Mouse (Mus musculus) right cerebral cortex, postnatal 36 days (tissue): ENCODE results near the gene Fam71d.
A peak's percentile ranks its signal among the peaks of the same experiment; 100 is the strongest.

Experiments used
- DNase-seq, 2 experiments: peaks; one replicate each; pipeline ENCODE4 v3.0.0; 2022; ENCODE audit warnings: low spot score in 2 of 2, mixed read lengths in 1 of 2

Gene Fam71d

DNA sequence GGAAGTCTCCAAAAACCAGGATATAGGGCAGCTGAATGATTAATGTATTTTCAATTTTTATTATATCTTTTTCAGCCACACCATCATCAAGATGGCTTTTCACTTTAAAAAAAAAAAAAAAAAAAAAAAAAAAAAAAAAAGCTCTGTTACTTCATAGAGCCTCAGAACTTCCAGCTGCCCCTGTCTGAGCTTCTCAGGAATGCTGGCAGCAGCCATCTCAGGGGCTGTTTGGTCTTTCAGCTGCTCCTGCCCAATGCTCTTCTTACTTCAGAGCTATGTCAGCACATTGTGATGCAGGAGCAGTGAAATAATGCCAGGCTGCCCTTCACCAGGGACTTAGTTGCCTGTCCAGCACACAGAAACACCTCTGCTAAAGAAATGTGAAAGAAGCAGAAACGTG is at the start of gene Fam71d:
Gene Fam71d, plus strand, starts transcription at position 211 of the 400 bp plus-strand sequence.
- DNase-seq: no peak

DNA sequence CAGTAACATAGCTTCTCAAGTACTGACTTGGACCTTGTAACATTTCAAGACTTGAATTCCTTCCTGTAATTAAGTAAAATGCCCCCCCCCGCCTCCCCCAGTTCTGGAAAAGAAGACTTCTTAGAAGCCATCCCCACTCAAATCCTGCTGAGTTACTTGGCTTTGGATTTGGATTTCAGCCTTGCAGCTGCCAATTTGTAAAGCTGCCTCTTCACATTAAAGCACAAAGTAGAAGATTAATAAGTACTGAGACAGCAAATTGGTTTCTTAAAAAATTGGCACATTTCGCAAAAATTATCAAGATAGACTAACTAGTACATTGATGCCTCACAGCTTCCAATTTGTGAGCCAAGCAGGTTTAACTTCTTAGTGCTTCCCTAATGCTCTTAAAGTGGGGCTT is 47.6 kb upstream of the Fam71d start:
- no peak for DNase-seq

DNA sequence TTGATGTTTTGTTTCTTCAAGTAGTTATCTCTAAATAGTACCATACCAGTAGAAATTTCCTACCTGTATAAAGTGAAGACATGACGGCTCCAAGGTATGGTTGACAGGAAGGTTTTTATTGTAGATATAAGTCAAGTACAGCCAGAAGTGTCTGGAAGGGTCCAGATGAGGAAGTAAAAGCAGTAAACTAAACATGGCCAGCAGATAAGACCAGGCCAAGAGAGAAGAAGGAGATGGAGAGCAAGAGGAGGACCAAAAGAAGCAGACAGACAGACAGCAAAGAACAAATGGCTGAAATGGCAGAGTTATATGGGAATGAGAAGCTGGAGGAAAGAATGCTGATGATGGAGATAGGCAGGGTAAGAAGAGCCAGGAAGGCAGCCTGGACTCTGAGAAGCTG is 46.1 kb upstream of the Fam71d start:
- no peak for DNase-seq

DNA sequence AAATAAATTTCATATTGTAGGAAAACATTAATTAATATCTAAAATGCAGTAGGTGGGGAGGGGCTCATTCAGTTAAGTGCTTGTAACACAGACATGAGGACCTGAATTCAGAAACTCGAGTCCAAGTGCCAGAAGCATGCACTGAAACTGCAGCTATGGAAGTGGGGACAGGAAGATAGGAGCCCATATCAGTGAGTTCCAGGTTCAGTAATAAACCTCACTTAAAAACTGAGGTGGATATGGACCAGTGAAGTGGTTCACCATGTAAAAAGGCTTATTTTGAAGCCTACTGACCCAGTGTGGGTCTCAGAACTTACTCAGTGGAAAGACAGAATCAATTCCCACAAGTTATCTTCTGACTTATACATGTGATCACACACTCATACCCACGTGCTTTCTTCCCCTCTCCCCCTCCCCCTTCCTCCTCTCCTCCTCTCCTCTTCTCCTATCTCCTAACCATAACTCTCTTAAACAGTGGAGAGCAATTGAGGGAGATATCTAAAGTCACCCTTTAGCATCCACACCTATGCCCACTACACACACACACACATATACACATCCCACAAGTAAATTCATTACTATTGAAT is 31.5 kb upstream of the Fam71d start:
- DNase-seq: no peak

DNA sequence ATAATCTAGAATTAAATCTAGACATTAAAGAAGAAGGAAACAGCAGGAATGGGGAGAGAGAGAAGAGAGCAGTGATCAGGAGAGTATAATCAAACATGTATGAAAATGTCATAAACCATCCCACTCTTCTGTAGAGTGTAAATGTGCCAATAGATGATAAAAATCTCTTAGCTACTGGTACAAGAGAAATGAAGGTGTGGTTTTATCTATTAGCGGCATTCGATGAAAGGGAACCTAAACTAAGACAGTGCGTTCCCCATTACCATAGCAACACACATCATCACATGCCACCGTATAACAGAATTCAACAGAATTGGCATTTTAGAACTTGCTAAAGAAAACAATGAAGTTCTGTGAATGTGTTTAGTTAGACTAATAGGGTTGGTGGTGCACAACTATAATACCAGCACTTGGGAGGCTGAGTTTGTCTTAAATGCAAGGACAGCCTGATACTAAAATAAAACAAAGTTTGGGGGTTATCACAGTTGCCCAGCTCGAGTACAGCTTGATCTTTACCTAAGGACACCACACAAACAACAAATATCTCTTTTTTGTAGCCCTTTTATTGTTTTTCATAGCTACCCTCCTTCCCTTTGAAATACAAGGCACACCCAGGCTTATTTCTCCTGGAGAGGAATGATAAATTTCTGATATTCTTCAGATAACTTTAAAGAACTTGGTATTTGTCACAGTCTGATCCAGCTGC is 13.1 kb upstream of the Fam71d start:
- no peak for DNase-seq

DNA sequence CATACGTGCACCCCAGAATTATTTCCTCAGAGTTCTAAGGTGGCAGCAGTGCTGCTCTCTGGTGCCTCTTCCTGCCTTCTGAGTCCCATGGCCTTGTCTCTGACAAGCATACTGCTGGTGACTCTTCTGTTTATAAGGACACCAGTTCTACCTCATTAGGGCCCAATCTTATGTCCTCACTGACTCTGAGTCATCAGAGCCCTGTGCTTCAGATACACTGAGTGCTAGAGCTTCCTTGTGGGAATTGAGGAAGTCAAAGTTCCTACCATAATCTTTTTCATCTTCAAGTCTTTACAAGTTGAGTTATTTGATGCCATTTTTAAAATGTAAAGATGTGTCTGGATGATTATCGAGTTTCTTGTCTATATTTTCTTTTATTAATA is 12.5 kb upstream of the Fam71d start:
- no peak for DNase-seq

DNA sequence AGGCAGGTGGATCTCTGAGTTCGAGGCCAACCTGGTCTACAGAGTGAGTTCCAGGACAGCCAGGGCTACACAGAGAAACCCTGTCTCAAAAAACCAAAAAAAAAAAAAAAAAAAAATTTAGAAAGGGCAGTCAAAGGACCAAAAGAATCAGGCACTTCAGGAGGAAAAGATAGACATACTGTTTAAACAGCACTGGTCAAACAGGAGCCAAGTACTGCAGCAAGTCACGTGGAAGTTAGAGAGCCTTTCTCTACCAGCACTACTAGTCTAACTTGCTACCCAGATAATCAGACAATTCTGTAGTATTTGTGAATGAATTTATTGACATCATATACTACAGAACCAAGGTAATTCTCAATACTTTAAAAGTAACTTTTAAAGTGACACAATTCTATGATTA is 10.3 kb upstream of the Fam71d start:
- no peak for DNase-seq

DNA sequence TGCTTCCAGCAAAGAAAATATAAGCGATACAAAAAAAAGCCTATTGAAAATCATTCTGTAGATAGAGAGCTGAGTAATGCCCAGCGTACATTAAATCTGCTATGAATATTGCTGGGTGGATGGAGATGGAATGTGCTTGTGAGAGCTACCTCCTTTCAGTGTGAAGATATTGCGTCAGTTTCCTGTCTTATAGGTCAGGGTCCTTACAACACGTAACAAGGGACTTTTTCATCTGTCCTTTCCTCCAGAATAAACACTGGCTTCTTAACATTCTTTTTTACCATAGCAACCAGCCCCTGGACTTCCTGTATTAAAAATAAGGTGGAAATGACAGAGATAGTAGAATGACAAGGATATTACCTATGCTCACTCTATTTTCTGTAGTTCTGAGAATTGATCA is 9.1 kb upstream of the Fam71d start:
- no peak for DNase-seq

DNA sequence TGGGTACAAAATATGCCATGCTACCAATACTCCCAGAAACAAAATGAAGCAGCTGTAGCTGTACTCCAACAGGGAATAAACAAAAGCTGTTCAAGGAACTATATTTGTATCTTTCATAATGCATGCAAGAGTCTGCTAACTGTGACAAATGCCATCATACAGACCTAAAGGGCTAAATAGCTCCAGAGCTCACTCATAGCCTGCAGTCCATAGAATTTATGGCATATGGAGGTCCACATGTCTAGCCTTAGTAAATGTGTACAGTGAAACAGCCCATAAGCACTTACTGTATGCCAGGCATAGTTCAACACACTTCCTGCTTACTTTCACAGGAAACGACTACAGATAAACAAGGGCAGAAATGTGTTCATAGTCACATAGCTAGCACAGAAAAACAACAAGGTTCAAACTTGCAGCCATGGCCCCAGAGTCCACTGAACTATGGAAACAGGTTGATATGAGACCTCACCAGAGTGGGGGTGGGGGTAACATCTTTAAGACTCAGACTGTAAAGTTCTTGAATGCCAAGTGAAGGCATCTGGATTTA is 5.6 kb upstream of the Fam71d start:
- no peak for DNase-seq

DNA sequence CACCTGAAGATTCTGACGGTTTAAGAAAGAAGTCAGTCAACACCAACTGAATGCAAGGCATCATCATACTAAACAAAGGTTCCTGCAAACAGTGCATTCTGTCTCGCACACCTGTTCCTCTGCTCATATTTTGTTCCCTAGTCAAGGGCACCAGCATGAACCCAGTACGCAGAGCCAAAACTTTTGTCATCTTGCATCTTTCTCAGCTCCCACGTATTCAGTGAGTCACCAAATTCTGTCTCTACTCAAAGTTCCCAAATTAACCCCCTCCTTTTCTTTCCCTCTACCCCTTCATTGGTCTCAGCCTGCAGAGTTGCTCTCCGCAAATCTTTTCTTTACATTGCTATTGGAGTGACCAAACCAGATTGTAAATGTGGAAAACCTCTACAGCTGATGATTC is 2.5 kb upstream of the Fam71d start:
- no peak for DNase-seq

DNA sequence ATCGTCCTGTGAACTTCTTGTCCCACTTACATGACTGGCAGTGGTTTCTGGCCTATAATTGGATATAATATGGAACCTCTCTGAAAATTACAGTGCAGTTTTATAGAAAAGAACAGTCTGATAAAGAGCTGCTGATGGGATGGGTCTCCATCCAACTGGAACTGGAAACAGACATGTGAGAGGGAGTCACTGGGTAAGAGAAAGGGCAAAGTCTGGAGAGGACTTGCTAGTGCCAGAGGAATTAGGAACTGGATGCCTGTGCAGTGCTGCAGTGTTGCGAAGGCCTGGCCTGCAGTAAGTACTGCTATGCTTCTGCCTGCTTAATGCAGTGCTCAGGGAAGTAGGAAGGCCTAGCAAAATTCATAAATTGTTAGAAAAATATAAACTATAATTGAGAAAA is 1.9 kb downstream of the Fam71d start:
- no peak for DNase-seq

DNA sequence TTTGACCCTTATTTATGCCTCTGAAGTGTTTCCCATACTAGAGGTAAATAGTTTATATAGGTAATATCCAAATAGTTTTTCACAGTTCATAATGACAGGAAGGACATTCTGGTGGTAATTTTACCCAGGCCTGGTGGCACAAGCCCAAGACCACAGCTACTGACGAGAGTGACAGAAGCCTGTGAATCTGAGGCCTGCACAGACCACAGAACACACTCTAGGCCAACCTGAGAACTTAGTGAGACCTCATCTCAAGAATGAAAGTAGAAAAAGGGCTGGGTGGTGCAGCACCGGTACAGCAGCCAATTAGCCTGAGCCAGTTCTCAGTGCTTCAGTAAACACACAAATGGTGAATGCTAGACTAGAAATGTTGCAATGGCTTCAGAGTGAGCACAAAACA is 26.4 kb downstream of the Fam71d start:
- DNase-seq: no peak

DNA sequence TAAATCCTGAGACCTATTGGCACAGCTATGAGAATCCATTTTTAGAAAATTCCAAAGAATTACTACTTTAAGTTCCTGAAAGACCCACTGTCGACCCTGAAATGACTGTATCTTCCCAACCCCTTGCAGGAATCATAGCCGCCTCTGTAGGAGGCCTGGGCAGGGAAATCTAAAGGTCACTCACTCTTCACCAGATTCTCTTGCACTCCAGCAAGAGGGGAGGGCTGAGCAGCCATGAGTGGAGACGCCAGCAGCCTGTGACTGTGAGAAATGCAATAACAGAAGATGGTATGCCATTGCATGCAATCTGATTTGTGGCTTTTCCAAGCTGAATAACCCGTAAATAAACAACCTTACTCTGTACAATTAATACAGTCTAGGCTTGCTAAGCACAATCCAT is 36.4 kb downstream of the Fam71d start:
- no peak for DNase-seq

DNA sequence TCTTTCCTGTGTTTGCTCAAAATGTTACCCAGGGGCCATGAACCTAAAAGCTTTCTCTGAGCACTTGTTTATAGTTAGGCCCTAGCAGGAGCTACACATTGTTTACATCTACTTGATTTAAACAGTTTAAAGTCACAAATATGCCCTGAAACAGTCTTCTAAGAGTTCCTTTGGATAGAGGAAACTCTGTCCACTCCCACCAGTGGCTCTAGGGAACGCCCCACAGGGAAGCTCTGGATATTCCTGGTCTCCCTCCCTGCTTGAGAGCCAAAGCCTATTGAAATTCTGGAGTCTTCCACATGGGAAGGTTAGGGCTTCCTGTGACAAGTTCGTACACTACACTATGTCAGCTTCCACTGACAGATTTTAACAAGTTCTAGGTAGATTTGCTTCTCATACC is 48.3 kb downstream of the Fam71d start:
- DNase-seq: no peak

DNA sequence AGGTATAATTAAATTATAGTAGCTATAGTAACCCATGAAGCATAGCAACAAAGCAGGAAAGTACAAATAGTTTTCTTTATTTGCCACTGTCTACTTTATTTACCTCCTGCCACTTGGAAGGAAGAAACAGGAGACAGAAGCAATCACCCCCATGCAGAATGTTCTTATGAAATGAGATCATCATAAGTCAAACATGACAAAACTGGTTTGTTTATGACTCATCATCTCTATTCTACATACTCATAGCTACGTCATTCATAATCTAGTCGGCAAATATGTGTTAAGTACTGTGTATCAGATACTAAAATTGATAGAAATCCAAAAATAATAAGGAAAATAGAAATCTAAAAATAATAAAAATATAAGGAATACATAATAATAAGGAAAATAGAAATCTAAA is 49.0 kb downstream of the Fam71d start:
- no peak for DNase-seq

DNA sequence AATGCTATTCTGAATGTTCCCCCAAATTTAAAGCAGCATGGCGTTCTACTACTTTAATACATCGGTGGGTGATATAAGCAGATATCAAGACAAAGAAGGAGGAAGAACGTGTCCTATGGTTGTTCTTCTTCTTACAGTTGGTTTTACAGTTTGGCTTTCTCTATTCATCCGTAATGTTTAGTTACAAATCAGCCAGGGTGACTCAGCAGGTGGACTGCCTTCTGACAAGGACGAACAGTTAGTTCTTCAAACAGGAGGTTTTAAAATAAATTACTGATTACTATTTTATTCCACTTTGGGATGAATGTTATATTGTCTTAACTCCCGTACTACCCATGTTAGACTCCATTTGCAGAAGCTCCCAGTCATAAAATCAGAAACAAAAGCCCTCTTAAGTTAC is 54.9 kb downstream of the Fam71d start:
- no peak for DNase-seq

DNA sequence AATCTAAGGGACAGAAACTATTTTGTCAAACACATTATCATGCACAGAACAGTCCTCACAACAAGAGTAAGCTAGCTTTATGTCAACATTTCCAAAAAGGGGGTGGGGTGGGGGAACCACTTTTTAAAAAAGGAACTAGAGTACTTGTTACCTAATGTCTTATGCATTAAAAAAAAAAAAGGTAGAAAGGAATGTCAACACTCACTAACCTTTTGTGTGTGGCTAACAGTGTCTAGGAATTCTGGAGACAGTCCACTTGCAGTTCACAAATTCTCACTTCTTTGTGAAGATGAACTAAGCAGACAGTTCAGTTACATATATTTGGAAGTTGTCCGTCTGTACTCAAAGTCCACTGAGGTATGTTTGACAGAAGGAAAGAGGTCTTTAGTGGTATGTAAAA is 56.1 kb downstream of the Fam71d start:
- DNase-seq: no peak

DNA sequence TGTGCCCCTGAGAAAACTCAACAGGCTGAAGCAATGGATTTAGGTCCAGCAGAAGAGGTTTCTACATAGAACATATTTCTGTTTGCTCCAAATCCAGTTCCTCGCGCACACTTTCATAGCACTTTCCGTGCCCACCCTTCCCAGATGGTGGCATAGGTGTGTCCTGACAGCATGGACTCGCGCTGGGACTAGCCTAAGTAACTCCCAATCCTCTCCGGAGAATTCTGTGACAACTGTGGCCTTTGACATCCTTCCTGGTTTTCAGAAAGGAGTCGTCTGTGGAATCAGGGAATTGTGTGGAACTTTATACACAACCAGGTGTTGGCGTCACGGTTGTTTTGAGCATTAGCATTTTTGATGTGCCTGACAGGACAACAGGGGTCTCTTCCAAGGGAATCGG is 56.8 kb downstream of the Fam71d start:
- peak; percentile 1 to 12 for DNase-seq

DNA sequence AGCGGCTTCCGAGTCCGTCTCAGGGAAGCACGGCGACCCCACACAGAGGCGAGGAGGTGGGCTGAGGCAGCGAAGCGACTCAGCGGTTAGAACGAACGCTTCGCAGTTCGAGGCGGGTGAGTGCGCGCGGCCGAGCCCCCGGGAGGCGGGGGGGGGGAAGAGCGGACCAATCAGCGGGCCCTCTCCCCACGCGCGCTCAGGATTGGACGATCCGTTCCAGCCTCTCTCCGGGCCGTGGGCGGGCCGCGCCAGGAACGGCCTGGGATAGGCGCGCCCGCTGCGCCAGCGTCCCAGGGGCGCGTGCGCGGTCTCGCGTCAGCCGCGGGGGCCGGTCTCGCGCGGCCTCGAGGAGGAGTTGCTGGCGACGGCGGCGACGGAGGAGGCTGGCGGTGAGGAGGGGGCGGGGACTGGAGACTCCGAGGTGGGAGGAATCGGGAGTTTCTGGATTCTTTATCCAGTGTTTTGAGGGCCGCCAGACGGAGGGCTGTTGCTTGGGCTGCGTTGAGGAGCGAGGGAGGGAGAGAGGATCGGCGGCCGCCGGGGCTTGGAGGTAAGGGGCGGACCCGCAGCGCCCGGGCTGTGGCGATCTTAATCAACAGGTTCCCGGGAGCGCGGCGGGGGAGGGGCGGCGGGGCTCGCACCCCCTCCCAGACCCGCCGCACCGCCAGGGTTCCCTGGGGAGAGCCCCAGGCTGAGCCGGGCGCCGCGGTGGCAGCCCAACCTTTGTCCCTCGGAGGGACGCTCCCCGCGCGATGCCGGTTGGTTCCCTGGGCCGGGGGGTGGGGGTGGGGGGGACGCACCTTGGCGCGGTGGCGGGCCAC is 57.4 kb downstream of the Fam71d start, which contains the start of gene Mpp5:
Gene Mpp5, plus strand, starts transcription at position 351 of the 821 bp plus-strand sequence.
- DNase-seq: peak; percentile 95

DNA sequence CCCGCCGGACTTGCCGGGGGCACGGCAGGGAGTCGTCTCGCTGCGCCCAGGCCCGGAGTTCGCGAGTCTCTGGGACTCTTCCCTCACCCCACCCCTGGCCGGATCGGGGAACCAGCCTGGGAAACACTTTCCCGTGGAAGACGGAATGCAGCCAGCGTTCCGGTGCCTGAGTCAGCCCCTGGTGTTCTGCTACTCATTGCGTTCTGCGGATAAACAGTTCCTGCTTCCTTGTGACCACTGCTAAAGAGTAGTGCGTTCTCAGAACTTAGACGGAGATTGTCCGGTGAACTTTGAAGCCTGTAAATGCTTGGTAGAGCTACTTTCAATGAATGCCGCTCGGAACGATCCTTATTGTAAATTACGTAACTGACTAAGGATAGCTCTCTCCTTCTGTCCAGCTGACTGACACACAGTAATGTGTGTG is 58.1 kb downstream of the Fam71d start:
- DNase-seq: peak; percentile 23 to 32

DNA sequence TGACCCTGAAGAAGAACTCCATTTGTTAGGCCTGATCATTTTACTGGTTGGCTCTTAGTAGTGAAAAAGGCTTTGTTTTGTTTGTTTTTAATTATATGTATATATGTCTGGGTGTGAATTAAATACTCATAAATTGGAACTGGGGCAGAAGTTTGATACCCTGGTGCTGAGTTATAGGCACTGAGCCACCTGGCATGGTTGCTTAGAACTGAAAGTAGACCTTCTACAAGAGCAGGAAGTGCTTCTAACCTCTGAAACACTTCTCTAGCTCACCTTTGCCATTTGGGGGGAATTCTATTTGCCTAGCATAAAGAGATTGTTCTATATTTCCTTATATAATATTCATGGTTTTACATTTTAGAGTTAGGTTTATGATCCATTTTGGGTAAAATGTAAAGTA is 70.6 kb downstream of the Fam71d start:
- no peak for DNase-seq

DNA sequence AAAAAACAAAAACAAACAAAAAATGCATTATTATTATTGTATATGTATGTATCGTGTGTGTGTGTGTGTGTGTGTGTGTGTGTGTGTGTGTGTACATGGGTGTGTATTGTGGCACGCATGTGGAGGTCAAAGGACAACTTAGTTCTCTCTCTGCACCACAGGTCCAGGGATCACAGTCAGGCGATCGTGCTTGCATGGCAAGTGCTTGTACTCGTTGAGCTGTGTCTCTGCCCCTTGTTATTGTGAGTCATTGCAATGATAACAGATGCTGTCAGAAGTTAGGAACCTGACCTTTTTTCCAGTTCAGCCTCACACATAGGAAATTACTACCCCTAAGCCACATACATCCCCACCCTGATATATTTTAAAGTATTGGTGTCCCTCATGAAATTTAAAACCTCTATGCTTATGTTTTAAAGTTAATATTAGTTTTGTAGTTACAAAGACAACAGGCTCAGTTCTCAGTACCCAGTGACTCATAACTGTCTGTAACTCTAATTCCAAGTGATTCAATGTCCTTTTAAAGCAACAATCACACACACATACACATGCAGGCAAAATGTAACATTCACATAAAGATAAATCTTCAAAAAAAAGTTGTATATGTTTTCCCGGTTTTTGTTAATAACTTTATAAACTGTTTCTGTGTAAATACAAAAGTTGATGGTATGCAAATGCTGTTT is 77.8 kb downstream of the Fam71d start:
- DNase-seq: no peak
